Mouse (Mus musculus) layer of hippocampus, adult 2 months (tissue): ENCODE data around the gene Ccdc87. TPM values are rescaled to one million over a fixed set of nuclear protein-coding genes. Genes with fewer than 3 reads are reported as not detected.
A peak's percentile ranks its signal among the peaks of the same experiment; 100 is the strongest.
"Not testable (repeated sequence)": the region's sequence is repeated elsewhere in the genome, so short reads cannot be mapped to it uniquely, and the experiment has no call there.

Experiments used
- DNase-seq, 2 experiments: peaks; one replicate each; pipeline ENCODE4 v3.0.0; 2022; ENCODE audit warnings: low spot score in 2 of 2
- H3K27ac ChIP-seq: fragments of 200-600 bp; 2 replicates; pipeline ENCODE4 v1.8.1; 2022
- H3K4me3 ChIP-seq: fragments of 200-600 bp; 2 replicates; pipeline ENCODE4 v1.8.1; 2022; ENCODE audit warnings: mild to moderate bottlenecking
- CTCF ChIP-seq: fragments of 200-600 bp; conservative IDR thresholded peaks from 2 replicates; pipeline ENCODE4 v1.8.1; 2022; ENCODE audit warnings: antibody characterized with exemption, mild to moderate bottlenecking, moderate library complexity
- long read RNA-seq, 2 experiments: library from polyadenylated mRNA; stranded (forward); transcript quantifications; one replicate each; pipeline ENCODE4 v2.0.0; 2021; ENCODE audit warnings: borderline mapping rate in 2 of 2
- total RNA-seq, 2 experiments: library from RNA; stranded (reverse); gene quantifications; 2 replicates each; pipeline ENCODE4 v1.2.3; 2021

Gene Ccdc87
- total RNA-seq: 1 to 10 TPM; 1.7 to 2.2 TPM
- long read RNA-seq, experiment 1, partial matches to known transcripts: 0 of 1 reads
- long read RNA-seq, experiment 1, other reads (novel, unspliced or antisense): 0 of 1 reads
- long read RNA-seq, experiment 2, partial matches to known transcripts: 0 of 2 reads
- long read RNA-seq, experiment 2, other reads (novel, unspliced or antisense): 0 of 2 reads

DNA sequence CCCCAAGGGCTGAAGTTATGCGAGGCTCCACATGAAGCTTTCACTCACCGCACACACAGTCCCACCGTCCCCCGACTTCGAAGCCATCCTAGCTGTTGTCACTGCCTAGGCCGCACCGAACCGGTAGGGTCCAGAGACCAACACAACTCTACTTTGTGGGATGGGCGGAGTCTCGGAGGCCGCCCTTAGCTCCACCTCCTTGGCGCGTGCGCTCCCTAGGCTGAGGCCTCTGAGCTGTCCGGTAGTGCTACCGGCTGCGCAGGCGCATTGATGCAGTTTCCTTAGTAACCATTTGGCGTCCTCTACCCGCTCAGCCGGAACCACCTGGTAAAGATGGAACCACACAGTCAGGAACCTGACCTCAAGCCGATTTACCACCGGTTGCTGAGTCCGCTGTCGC is at the start of gene Ccdc87, which contains the start of gene Ccs:
TSS of gene Ccdc87 (plus strand) at position 218 of the 400 bp plus-strand sequence.
TSS of gene Ccs (minus strand) at position 184 of the 400 bp plus-strand sequence.
- peak; percentile 94 to 97 for DNase-seq
- peak; percentile 37 for TF ChIP-seq CTCF
- H3K27ac ChIP-seq: peak within 1 kb of the TSS; percentile 56
- H3K4me3 ChIP-seq: peak within 1 kb of the TSS; percentile 88

DNA sequence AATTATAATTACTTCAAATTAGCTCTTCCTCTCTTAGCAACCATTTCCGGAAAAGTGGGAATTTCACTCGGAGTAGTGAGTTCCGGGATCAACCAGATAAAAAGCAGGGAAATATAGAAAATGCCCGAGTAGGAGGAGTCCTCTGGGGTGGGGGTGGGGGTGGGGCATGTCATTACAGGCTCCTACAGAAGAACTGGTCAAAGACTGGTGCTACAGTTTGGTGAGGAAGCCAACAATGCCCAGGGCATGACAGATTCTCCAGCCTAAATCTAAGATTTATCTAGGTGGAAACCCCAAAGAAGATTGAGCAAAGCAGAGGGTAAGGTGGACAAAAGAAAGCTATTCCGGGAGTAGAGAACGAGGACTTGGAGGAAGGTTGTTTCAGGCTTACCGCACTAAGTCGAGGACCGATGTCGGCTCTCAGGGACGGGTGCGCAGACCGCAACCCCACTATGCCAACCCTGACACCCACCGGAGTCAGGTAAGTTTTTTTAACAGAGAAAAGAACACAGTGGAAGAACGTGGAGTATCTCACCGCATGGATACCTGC is 45.8 kb upstream of the Ccdc87 start:
- no peak for TF ChIP-seq CTCF
- DNase-seq: no peak
- Histone ChIP-seq H3K27ac (peak overlapping the region; percentile 92), H3K4me3 (peak overlapping the region; percentile 95)

GRCm38 (mm10) chr19:4793831-4794422 is 45.2 kb upstream of the Ccdc87 start, which contains the start of gene Rbm4:
Rbm4 (minus strand) TSS chr19:4793901.
- Histone ChIP-seq H3K4me3 (peak within 1 kb of the TSS; percentile 95), H3K27ac (peak within 1 kb of the TSS; percentile 92)
- DNase-seq: peak; percentile 97 to 98
- no peak for TF ChIP-seq CTCF

GRCm38 (mm10) chr19:4795929-4796328 is 43.2 kb upstream of the Ccdc87 start:
- TF ChIP-seq CTCF: no peak

DNA sequence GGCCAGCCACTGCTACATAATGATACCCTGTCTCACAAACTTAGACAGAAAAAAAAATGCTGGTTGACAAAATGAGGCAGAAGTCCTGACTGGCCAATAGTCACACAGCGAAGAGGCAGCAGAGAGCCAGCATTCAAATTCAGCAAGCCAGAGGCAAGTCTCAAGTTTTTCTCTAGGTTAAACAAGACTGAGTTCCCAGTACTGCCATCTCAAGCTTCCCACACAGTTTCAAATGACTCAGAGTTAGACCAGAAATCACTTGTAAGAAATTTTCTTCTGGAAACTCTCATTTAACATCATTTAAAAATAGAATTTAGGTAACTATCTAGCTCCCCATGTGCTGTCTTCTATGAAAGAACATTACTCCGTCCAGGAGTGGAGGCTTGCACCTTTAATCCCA is 41.3 kb upstream of the Ccdc87 start:
- TF ChIP-seq CTCF: no peak
- no peak overlapping the region for H3K27ac ChIP-seq
- H3K4me3 ChIP-seq: no peak overlapping the region
- no peak for DNase-seq

More at GRCm38 (mm10) chr19:4795929-4796328, 43.2 kb upstream of the Ccdc87 start:
- Histone ChIP-seq H3K4me3 (no peak overlapping the region), H3K27ac (no peak overlapping the region)
- DNase-seq: no peak

- H3K27ac ChIP-seq: no peak overlapping the region
- DNase-seq: no peak
- H3K4me3 ChIP-seq: no peak overlapping the region
- TF ChIP-seq CTCF: no peak
Observed at GRCm38 (mm10) chr19:4799083-4799482, 40.1 kb upstream of the Ccdc87 start.

DNA sequence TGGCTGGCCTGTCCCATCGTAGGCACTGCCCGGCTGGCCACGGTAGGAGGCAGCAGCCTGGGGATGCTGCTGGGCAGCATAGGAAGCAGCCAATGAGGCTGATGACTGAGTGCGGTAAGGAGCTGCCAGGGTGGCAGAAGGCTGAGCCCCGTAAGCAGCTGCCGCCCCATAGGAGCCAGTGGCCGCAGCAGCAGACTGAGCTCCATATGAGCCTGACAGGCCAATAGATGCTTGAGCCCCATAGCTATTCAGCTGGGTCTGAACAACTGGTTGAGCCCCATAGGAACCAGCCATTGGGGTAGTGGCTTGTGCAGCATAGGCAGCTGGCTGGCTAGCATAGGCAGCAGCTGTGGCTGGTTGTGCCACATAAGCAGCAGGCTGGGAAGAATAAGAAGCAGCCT is 36.5 kb upstream of the Ccdc87 start:
- TF ChIP-seq CTCF: no peak
- Histone ChIP-seq H3K4me3 (no peak overlapping the region), H3K27ac (no peak overlapping the region)
- no peak for DNase-seq

DNA sequence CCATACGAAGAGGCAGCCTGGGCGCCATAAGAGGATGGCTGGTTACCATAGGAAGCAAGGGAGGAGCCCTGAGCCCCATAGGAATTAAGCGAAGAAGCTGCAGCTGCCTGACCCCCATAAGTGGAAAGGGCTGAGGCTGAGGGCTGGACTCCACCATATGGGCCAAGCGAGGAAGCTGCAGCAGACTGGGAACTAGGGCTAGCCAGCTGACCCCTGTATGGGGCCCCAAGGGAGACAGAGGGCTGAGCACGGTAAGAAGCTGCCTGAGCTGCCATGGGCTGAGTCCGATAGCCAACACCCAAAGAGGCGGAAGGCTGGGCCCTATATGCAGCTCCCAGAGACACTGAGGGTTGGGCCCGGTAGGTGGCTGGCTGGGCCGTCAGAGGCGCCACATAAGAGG is 35.9 kb upstream of the Ccdc87 start:
- H3K4me3 ChIP-seq: no peak overlapping the region
- DNase-seq: no peak
- TF ChIP-seq CTCF: no peak
- H3K27ac ChIP-seq: no peak overlapping the region

DNA sequence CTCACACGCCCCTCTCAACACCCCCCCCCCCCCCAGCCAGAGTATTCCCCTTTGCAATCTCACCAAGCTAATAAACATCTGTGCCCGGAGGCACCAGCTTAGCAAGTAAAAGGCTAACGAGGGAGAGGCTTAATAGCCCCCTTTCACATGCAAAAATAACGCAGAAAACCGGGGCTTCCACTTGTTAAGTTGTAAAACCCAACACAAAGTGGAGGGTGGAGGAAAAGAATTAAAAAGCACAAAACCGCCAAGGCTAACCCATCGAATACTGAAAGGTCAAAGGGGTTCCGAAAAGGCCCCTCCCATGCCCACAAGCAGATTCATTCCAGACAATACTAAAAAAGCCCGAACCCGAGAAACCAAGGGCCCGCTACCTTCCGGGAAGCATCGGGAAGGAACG is 28.9 kb upstream of the Ccdc87 start:
- H3K27ac ChIP-seq: peak overlapping the region; percentile 94
- H3K4me3 ChIP-seq: peak overlapping the region; percentile 99
- no peak for DNase-seq
- no peak for TF ChIP-seq CTCF

- no peak for DNase-seq
- peak overlapping the region; percentile 99 for H3K4me3 ChIP-seq
- no peak for TF ChIP-seq CTCF
- peak overlapping the region; percentile 94 for H3K27ac ChIP-seq
Observed at GRCm38 (mm10) chr19:4810746-4811062, 28.5 kb upstream of the Ccdc87 start.

DNA sequence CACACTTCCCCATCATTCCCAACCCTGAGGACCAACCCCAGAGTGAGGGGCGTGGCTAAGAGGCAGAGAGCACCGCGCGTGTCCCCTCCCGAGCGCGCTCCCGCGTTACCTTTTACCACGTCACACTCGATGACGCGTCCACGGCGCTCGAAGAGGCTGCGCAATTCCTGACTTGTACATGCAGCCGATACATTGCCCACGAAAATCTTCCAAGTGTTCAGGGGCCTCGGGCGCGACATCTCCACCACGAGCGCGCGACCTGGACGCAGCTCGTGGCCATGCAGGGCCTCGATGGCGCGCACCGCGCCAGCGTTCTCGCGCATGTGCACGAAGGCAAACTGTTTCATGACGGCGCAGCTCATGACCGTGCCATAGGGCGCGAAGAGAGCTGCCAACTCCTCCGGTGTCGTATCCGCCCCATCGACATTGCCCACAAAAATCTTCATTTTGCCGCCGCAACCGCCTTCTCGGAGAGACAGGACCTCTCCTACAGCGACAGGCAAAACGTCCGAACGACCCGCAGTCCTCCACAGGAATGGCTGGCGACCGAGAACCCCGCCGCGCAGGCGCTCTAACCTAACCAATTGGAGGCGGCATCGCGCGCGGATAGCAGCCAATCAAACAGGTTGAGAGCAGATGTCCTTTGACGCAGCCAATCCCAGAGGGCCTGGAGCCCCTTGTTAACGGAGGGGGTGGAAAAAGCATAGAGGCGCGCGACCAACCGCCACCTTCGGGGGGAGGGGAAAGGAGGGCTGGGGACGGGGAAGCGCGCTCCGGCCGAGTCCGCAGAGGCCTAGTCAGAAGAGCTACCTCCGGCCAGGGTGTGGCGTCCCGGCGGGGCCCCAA is 27.9 kb upstream of the Ccdc87 start, which contains the start of the genes Gm21992 and Rbm14:
TSS of gene Gm21992 (minus strand) at position 550 of the 846 bp plus-strand sequence.
TSS of gene Rbm14 (minus strand) at position 572 of the 846 bp plus-strand sequence.
- H3K4me3 ChIP-seq: peak within 1 kb of the TSS; percentile 99
- peak within 1 kb of the TSS; percentile 94 for H3K27ac ChIP-seq
- TF ChIP-seq CTCF: no peak; the same call in 1 of the 2 replicates
- peak; percentile 98 to 99 for DNase-seq

DNA sequence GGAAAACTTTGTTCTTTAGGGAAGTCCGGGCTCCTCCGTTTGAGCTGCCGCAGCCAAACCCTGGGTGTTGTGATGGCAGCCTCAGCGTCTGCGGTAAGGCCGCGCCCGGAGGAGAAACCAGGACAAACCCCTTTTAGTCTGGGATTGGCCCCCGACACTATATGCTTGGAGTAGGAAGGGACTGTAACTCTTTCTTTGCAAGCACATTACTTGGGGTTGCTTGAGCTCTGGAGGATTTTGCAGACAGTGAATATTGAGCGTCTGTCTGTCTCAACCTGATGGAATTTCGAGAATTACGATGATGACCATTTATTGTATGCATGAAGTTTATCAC is 27.3 kb upstream of the Ccdc87 start:
- Histone ChIP-seq H3K4me3 (peak overlapping the region; percentile 99), H3K27ac (peak overlapping the region; percentile 94)
- DNase-seq: no peak
- no peak for TF ChIP-seq CTCF

DNA sequence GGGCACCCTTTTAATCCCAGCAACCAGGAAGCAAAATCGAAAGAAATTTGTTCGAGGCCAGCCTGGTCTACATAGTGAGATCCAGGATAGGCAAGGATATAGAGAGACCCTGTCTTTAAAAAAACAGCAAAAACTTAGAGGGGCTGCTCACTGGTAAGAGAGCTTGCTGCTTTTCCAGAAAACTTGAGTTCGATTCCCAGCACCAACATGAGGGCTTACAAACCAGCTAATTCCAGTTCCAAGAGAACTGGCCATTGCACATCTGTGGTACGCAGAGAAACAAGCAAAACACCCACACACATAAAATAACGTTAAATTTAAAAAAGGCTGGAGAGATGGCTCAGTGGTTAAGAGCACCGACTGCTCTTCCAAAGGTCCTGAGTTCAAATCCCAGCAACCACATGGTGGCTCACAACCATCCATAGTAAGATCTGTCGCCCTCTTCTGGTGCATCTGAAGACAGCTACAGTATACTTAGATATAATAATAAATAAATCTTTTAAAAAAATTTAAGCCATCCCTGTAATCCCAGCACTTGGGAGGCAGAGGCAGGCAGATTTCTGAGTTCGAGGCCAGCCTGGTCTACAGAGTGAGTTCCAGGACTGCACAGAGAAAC is 26.7 kb upstream of the Ccdc87 start:
- H3K4me3 ChIP-seq: peak overlapping the region; percentile 99
- peak; percentile 45 for TF ChIP-seq CTCF
- not testable (repeated sequence) for DNase-seq
- H3K27ac ChIP-seq: peak overlapping the region; percentile 94
